In genomic region chr13:109169335-109169606, GRCm38 (mm10) we compare ENCODE assay signal across 22 mouse cellular contexts.
"Had no signal": no experiment of that assay in that cellular context is flagged by ENCODE, and none has a peak within 500 bp of the region (broad histone marks: within the 10 kb centered on the region; RNA-seq: fewer than 3 reads in every experiment).

No protein-coding gene starts in this region.

- H3K27me3 ChIP-seq: limb, embryonic 13.5 days; liver, embryonic 12.5 days; liver, embryonic 15.5 days; lung, embryonic 15.5 days; stomach, embryonic 15.5 days had no signal

- H3K4me3 ChIP-seq: layer of hippocampus, adult 2 months; limb, embryonic 10.5 days; limb, embryonic 13.5 days; liver, embryonic 12.5 days; liver, embryonic 15.5 days; lung, embryonic 15.5 days; megakaryocyte, embryonic 14.5 days; stomach, embryonic 15.5 days had no signal

- H3K4me2 ChIP-seq: limb, embryonic 13.5 days; liver, embryonic 12.5 days; liver, embryonic 15.5 days; lung, embryonic 15.5 days; stomach, embryonic 15.5 days had no signal

- H3K36me3 ChIP-seq: limb, embryonic 10.5 days; limb, embryonic 13.5 days; liver, embryonic 12.5 days; liver, embryonic 15.5 days; lung, embryonic 15.5 days; stomach, embryonic 15.5 days had no signal

- H3K9ac ChIP-seq: limb, embryonic 13.5 days; liver, embryonic 12.5 days; liver, embryonic 15.5 days; lung, embryonic 15.5 days; stomach, embryonic 15.5 days had no signal

- H3K4me1 ChIP-seq: limb, embryonic 10.5 days; limb, embryonic 13.5 days; liver, embryonic 12.5 days; liver, embryonic 15.5 days; lung, embryonic 15.5 days; megakaryocyte, embryonic 14.5 days; stomach, embryonic 15.5 days had no signal

- DNase-seq: kidney, adult 18-20 months; kidney, adult 9 months; kidney, postnatal 14 days; layer of hippocampus, adult 9-11 months; liver; lung, adult 18-20 months; lung, postnatal 10 days; lung, postnatal 36 days; right cerebral cortex, adult 18-20 months; right cerebral cortex, postnatal 14 days; right cerebral cortex, postnatal 4 days; thymus, postnatal 25 days had no signal

- ATAC-seq: inflammation-experienced regulatory T-cells, adult 6 months; intestine, embryonic 16.5 days; liver, embryonic 12.5 days had no signal

- H3K27ac ChIP-seq: layer of hippocampus, adult 2 months; limb, embryonic 10.5 days; limb, embryonic 13.5 days; liver, embryonic 12.5 days; liver, embryonic 15.5 days; lung, embryonic 15.5 days; stomach, embryonic 15.5 days had no signal

- H3K9me3 ChIP-seq: limb, embryonic 10.5 days; limb, embryonic 13.5 days; liver, embryonic 12.5 days; liver, embryonic 15.5 days; lung, embryonic 15.5 days; megakaryocyte, embryonic 14.5 days; stomach, embryonic 15.5 days had no signal
